Mouse (Mus musculus) hindbrain, embryonic 11.5 days (tissue): ENCODE measurements around the gene Ren1. TPM values are rescaled to one million over a fixed set of nuclear protein-coding genes. Genes with fewer than 3 reads are reported as not detected.

Experiments
- ATAC-seq: fragments of 200-750 bp; cut with Nextera tagmentation; 2 replicates; pipeline ENCODE4 v1.8.0; 2017; ENCODE audit warnings: mild to moderate bottlenecking, moderate TSS enrichment, moderate library complexity; ENCODE audit not compliant: low FRiP score
- DNase-seq: peaks from one replicate; pipeline ENCODE4 v3.0.0-alpha.2; 2015; ENCODE audit warnings: low spot score
- H3K27ac ChIP-seq: fragments of 300-500 bp; sonication (generic); 2 replicates; pipeline ENCODE4 v1.5.1; 2014; ENCODE audit warnings: mild to moderate bottlenecking, low read depth, low read length
- H3K27me3 ChIP-seq: fragments of 300-500 bp; sonication (generic); 2 replicates; pipeline ENCODE4 v1.6.1; 2014; ENCODE audit warnings: mild to moderate bottlenecking, low read length, moderate library complexity, mixed read lengths; ENCODE audit not compliant: control insufficient read depth, insufficient read depth
- H3K36me3 ChIP-seq: fragments of 300-500 bp; sonication (generic); 2 replicates; pipeline ENCODE4 v1.6.1; 2014; ENCODE audit warnings: mild to moderate bottlenecking, low read length, moderate library complexity, mixed read lengths; ENCODE audit not compliant: control insufficient read depth, insufficient read depth
- H3K4me1 ChIP-seq: fragments of 300-500 bp; sonication (generic); replicated peaks from 2 replicates; pipeline ENCODE4 v1.6.1; 2014; ENCODE audit warnings: low read length, mixed read lengths; ENCODE audit not compliant: control insufficient read depth, insufficient read depth
- H3K4me2 ChIP-seq: fragments of 300-500 bp; sonication (generic); replicated peaks from 2 replicates; pipeline ENCODE4 v1.6.1; 2014; ENCODE audit warnings: mild to moderate bottlenecking, low read depth, low read length
- H3K4me3 ChIP-seq: fragments of 300-500 bp; sonication (generic); 2 replicates; pipeline ENCODE4 v1.5.1; 2014; ENCODE audit warnings: low read depth, low read length
- H3K9ac ChIP-seq: fragments of 300-500 bp; sonication (generic); 2 replicates; pipeline ENCODE4 v1.6.1; 2014; ENCODE audit warnings: low read depth, low read length
- H3K9me3 ChIP-seq: fragments of 300-500 bp; sonication (generic); 2 replicates; pipeline ENCODE4 v1.6.1; 2016; ENCODE audit warnings: low read length; ENCODE audit not compliant: control insufficient read depth
- WGBS: fragments of 180-500 bp; shearing (Covaris S2); extraction: QIAGEN DNeasy Blood & Tissue Kit; methylation state at CpG from one replicate; pipeline ENCODE4 v1.1.7; 2014; 5-methylcytosine and 5-hydroxymethylcytosine counted together
- polyA plus RNA-seq: library from polyadenylated mRNA; unstranded; fragments of >200 nt; fragmentation: Nextera tagmentation; extraction: Ambion mirVana; gene quantifications from 2 replicates; pipeline ENCODE4 v1.2.1, GENCODE M21; 2014

Ren1 gene
- polyA plus RNA-seq, 1 experiment from 2014 or later, result 1.2 TPM

- H3K9ac ChIP-seq, result no peak overlapping the region
- no peaks in the 10 kb centered on the region for H3K9me3 ChIP-seq
- H3K4me2 ChIP-seq, result no peak overlapping the region
- no peak overlapping the region for H3K4me3 ChIP-seq
- WGBS, result 91% methylated on average over 14 of the region's 14 CpGs
- peak overlapping the region; percentile 47 for H3K27ac ChIP-seq
- ATAC-seq, result no peak
- H3K4me1 ChIP-seq, result peaks cover 5% of the 10 kb centered on the region; the same call in 1 of the 2 replicates
- no peak for DNase-seq
- no peaks in the 10 kb centered on the region for H3K36me3 ChIP-seq
- H3K27me3 ChIP-seq, result no peaks in the 10 kb centered on the region
Measured at GRCm38 (mm10) chr1:133383157-133383783, 33.0 kb downstream of the Ren1 start.

- WGBS, result 42% methylated on average over 9 of the region's 9 CpGs
- peak overlapping the region; percentile 50; the same call in 1 of the 2 replicates for H3K9ac ChIP-seq
- DNase-seq (peak; percentile 90), ATAC-seq (peak; percentile 43)
- H3K27ac ChIP-seq, result peak overlapping the region; percentile 31; the same call in 1 of the 2 replicates
- H3K27me3 ChIP-seq, result no peaks in the 10 kb centered on the region
- peaks cover 5% of the 10 kb centered on the region; the same call in 1 of the 2 replicates for H3K4me1 ChIP-seq
- peaks cover 2% of the 10 kb centered on the region; the same call in 1 of the 2 replicates for H3K36me3 ChIP-seq
- no peaks in the 10 kb centered on the region for H3K9me3 ChIP-seq
- no peak overlapping the region for H3K4me3 ChIP-seq
- peak overlapping the region; percentile 2; the same call in 1 of the 2 replicates for H3K4me2 ChIP-seq
Measured at GRCm38 (mm10) chr1:133385506-133385905, 35.2 kb downstream of the Ren1 start.

GRCm38 (mm10) chr1:133386209-133386608 lies 35.9 kb downstream of the Ren1 start:
- Histone ChIP-seq H3K4me3 (no peak overlapping the region), H3K4me2 (no peak overlapping the region; the same call in 1 of the 2 replicates), H3K27me3 (no peaks in the 10 kb centered on the region), H3K9me3 (no peaks in the 10 kb centered on the region), H3K36me3 (peaks cover 2% of the 10 kb centered on the region; the same call in 1 of the 2 replicates), H3K9ac (peak overlapping the region; percentile 50; the same call in 1 of the 2 replicates), H3K4me1 (peaks cover 5% of the 10 kb centered on the region; the same call in 1 of the 2 replicates), H3K27ac (peak overlapping the region; percentile 31; the same call in 1 of the 2 replicates)
- 35% methylated on average over 11 of the region's 11 CpGs for WGBS
- no peak for ATAC-seq
- no peak for DNase-seq

GRCm38 (mm10) chr1:133387539-133388268 lies 37.4 kb downstream of the Ren1 start:
- no peak overlapping the region for H3K4me2 ChIP-seq
- H3K4me1 ChIP-seq, result peaks cover 3% of the 10 kb centered on the region; the same call in 1 of the 2 replicates
- H3K9me3 ChIP-seq, result no peaks in the 10 kb centered on the region
- no peak for ATAC-seq
- peaks cover 7% of the 10 kb centered on the region; the same call in 1 of the 2 replicates for H3K36me3 ChIP-seq
- H3K9ac ChIP-seq, result no peak overlapping the region
- WGBS, result 71% methylated on average over 19 of the region's 19 CpGs
- no peak for DNase-seq
- H3K4me3 ChIP-seq, result no peak overlapping the region
- no peak overlapping the region for H3K27ac ChIP-seq
- no peaks in the 10 kb centered on the region for H3K27me3 ChIP-seq

GRCm38 (mm10) chr1:133394702-133395101 lies 44.4 kb downstream of the Ren1 start:
- no peak for DNase-seq
- ATAC-seq, result no peak
- WGBS, result 77% methylated on average over 4 of the region's 4 CpGs
- Histone ChIP-seq H3K36me3 (peaks cover 7% of the 10 kb centered on the region; the same call in 1 of the 2 replicates), H3K4me2 (no peak overlapping the region), H3K9ac (no peak overlapping the region), H3K27me3 (no peaks in the 10 kb centered on the region), H3K27ac (no peak overlapping the region), H3K4me3 (no peak overlapping the region), H3K9me3 (no peaks in the 10 kb centered on the region), H3K4me1 (peaks cover 12% of the 10 kb centered on the region)

GRCm38 (mm10) chr1:133396693-133397092 lies 46.4 kb downstream of the Ren1 start:
- Histone ChIP-seq H3K9ac (peak overlapping the region; percentile 50; the same call in 1 of the 2 replicates), H3K4me1 (peaks cover 12% of the 10 kb centered on the region), H3K27me3 (no peaks in the 10 kb centered on the region), H3K4me3 (no peak overlapping the region), H3K4me2 (no peak overlapping the region), H3K9me3 (no peaks in the 10 kb centered on the region), H3K36me3 (0 out of 2 replicates have a peak, but pooled peaks cover 7% of the 10 kb centered on the region), H3K27ac (0 out of 2 replicates have a peak overlapping the region, but pooled peaks have one; percentile 96)
- DNase-seq, result no peak
- WGBS, result 89% methylated on average over 5 of the region's 5 CpGs
- ATAC-seq, result no peak

GRCm38 (mm10) chr1:133397094-133397482 lies 46.8 kb downstream of the Ren1 start:
- Histone ChIP-seq H3K36me3 (0 out of 2 replicates have a peak, but pooled peaks cover 3% of the 10 kb centered on the region), H3K27me3 (no peaks in the 10 kb centered on the region), H3K27ac (peak overlapping the region; percentile 96), H3K4me3 (no peak overlapping the region), H3K9me3 (no peaks in the 10 kb centered on the region), H3K4me2 (peak overlapping the region; percentile 24; the same call in 1 of the 2 replicates), H3K4me1 (peaks cover 12% of the 10 kb centered on the region), H3K9ac (peak overlapping the region; percentile 50)
- DNase-seq (no peak), ATAC-seq (peak; percentile 47)
- WGBS, result 56% methylated on average over 5 of the region's 5 CpGs

GRCm38 (mm10) chr1:133397483-133398237 lies 47.4 kb downstream of the Ren1 start:
- Histone ChIP-seq H3K36me3 (0 out of 2 replicates have a peak, but pooled peaks cover 2% of the 10 kb centered on the region), H3K4me2 (peak overlapping the region; percentile 24), H3K9me3 (no peaks in the 10 kb centered on the region), H3K4me1 (peaks cover 12% of the 10 kb centered on the region), H3K27me3 (no peaks in the 10 kb centered on the region), H3K9ac (peak overlapping the region; percentile 50), H3K4me3 (no peak overlapping the region), H3K27ac (peak overlapping the region; percentile 96)
- DNase-seq (peak; percentile 78), ATAC-seq (peak; percentile 82)
- WGBS, result 4% methylated on average over 17 of the region's 17 CpGs
